Mouse (Mus musculus) forebrain, embryonic 13.5 days (tissue): Measurements from ENCODE around the gene 2610008E11Rik. TPM values are rescaled to one million over a fixed set of nuclear protein-coding genes. Genes with fewer than 3 reads are reported as not detected.
"Not testable (repeated sequence)": the region's sequence is repeated elsewhere in the genome, so short reads cannot be mapped to it uniquely, and the experiment has no call there.

Experiments used
- ATAC-seq: fragments of 200-750 bp; cut with Nextera tagmentation; 2 replicates; pipeline ENCODE4 v1.8.0; 2017
- H3K27ac ChIP-seq: fragments of 300-500 bp; sonication (generic); 2 replicates; pipeline ENCODE4 v1.5.1; 2015; ENCODE audit warnings: inconsistent platforms, mild to moderate bottlenecking, moderate library complexity
- H3K27me3 ChIP-seq: fragments of 300-500 bp; sonication (generic); 2 replicates; pipeline ENCODE4 v1.6.1; 2015; ENCODE audit warnings: mild to moderate bottlenecking, inconsistent platforms
- H3K36me3 ChIP-seq: fragments of 300-500 bp; sonication (generic); 2 replicates; pipeline ENCODE4 v1.6.1; 2015; ENCODE audit warnings: mild to moderate bottlenecking, inconsistent platforms; ENCODE audit not compliant: poor library complexity, severe bottlenecking
- H3K4me1 ChIP-seq: fragments of 300-500 bp; sonication (generic); 2 replicates; pipeline ENCODE4 v1.6.1; 2015; ENCODE audit warnings: inconsistent platforms
- H3K4me2 ChIP-seq: fragments of 300-500 bp; sonication (generic); 2 replicates; pipeline ENCODE4 v1.6.1; 2015; ENCODE audit warnings: inconsistent platforms, mild to moderate bottlenecking, moderate library complexity
- H3K4me3 ChIP-seq: fragments of 300-500 bp; sonication (generic); 2 replicates; pipeline ENCODE4 v1.5.1; 2015; ENCODE audit warnings: mild to moderate bottlenecking, inconsistent platforms
- H3K9ac ChIP-seq: fragments of 300-500 bp; sonication (generic); 2 replicates; pipeline ENCODE4 v1.6.1; 2015; ENCODE audit warnings: mild to moderate bottlenecking, inconsistent platforms
- H3K9me3 ChIP-seq: fragments of 300-500 bp; sonication (generic); replicated peaks from 2 replicates; pipeline ENCODE4 v1.6.1; 2016; ENCODE audit warnings: inconsistent platforms
- WGBS: fragments of 180-500 bp; shearing (Covaris S2); methylation state at CpG from one replicate; pipeline ENCODE4 v1.1.7; 2015; 5-methylcytosine and 5-hydroxymethylcytosine counted together
- polyA plus RNA-seq: library from polyadenylated mRNA; unstranded; fragments of >200 nt; fragmentation: Nextera tagmentation; extraction: Ambion mirVana; gene quantifications from 2 replicates; pipeline ENCODE4 v1.2.1, GENCODE M21; 2015

2610008E11Rik gene
- 45.3 and 51.6 TPM in 2 replicates for polyA plus RNA-seq

GRCm38 (mm10) chr10:79097161-79097754 is at the start of gene 2610008E11Rik:
Gene 2610008E11Rik, minus strand, starts transcription at chr10:79097600.
- H3K4me3 ChIP-seq: peak within 1 kb of the TSS; percentile 83
- peak within 1 kb of the TSS; percentile 82 for H3K4me2 ChIP-seq
- under 1% methylated on average over 35 of the region's 36 CpGs for WGBS
- H3K9me3 ChIP-seq: no peaks in the 10 kb centered on the region
- peaks cover 19% of the 10 kb centered on the region for H3K36me3 ChIP-seq
- H3K4me1 ChIP-seq: peaks cover 26% of the 10 kb centered on the region
- H3K9ac ChIP-seq: peak within 1 kb of the TSS; percentile 98
- peak within 1 kb of the TSS; percentile 99 for H3K27ac ChIP-seq
- no peaks in the 10 kb centered on the region for H3K27me3 ChIP-seq
- ATAC-seq: peak; percentile 100

GRCm38 (mm10) chr10:79116125-79116849 is 18.9 kb upstream of the 2610008E11Rik start:
- ATAC-seq: peak; percentile 59; the same call in 1 of the 2 replicates
- Histone ChIP-seq H3K9me3 (no peaks in the 10 kb centered on the region), H3K27me3 (no peaks in the 10 kb centered on the region), H3K27ac (no peak overlapping the region), H3K4me1 (no peaks in the 10 kb centered on the region), H3K9ac (no peak overlapping the region), H3K4me2 (no peak overlapping the region), H3K4me3 (no peak overlapping the region), H3K36me3 (no peaks in the 10 kb centered on the region)
- WGBS: 55% methylated on average over 4 of the region's 4 CpGs

GRCm38 (mm10) chr10:79115085-79115484 is 17.7 kb upstream of the 2610008E11Rik start:
- WGBS: 61% methylated on average over 1 of the region's 1 CpGs
- no peak overlapping the region for H3K27ac ChIP-seq
- ATAC-seq: no peak
- no peak overlapping the region for H3K4me3 ChIP-seq
- no peaks in the 10 kb centered on the region for H3K9me3 ChIP-seq
- H3K36me3 ChIP-seq: no peaks in the 10 kb centered on the region
- no peak overlapping the region for H3K9ac ChIP-seq
- H3K4me2 ChIP-seq: no peak overlapping the region
- H3K4me1 ChIP-seq: no peaks in the 10 kb centered on the region
- no peaks in the 10 kb centered on the region for H3K27me3 ChIP-seq

- Histone ChIP-seq H3K4me1 (no peaks in the 10 kb centered on the region), H3K27me3 (no peaks in the 10 kb centered on the region), H3K4me2 (no peak overlapping the region), H3K36me3 (no peaks in the 10 kb centered on the region), H3K9ac (no peak overlapping the region), H3K4me3 (no peak overlapping the region), H3K9me3 (no peaks in the 10 kb centered on the region), H3K27ac (no peak overlapping the region)
- no peak for ATAC-seq
- 92% methylated on average over 5 of the region's 5 CpGs for WGBS
Observed at GRCm38 (mm10) chr10:79110482-79110881, 13.1 kb upstream of the 2610008E11Rik start.

GRCm38 (mm10) chr10:79109156-79109555 is 11.8 kb upstream of the 2610008E11Rik start:
- Histone ChIP-seq H3K4me1 (no peaks in the 10 kb centered on the region), H3K27me3 (no peaks in the 10 kb centered on the region), H3K4me2 (no peak overlapping the region), H3K4me3 (no peak overlapping the region), H3K36me3 (no peaks in the 10 kb centered on the region), H3K9ac (no peak overlapping the region), H3K27ac (no peak overlapping the region), H3K9me3 (no peaks in the 10 kb centered on the region)
- 74% methylated on average over 1 of the region's 1 CpGs for WGBS
- no peak for ATAC-seq

- no peak overlapping the region for H3K27ac ChIP-seq
- H3K4me1 ChIP-seq: no peaks in the 10 kb centered on the region
- no peaks in the 10 kb centered on the region for H3K36me3 ChIP-seq
- no peak overlapping the region for H3K4me3 ChIP-seq
- H3K4me2 ChIP-seq: no peak overlapping the region
- H3K27me3 ChIP-seq: no peaks in the 10 kb centered on the region
- ATAC-seq: no peak
- no peak overlapping the region for H3K9ac ChIP-seq
- WGBS: 73% methylated on average over 2 of the region's 2 CpGs
- no peaks in the 10 kb centered on the region for H3K9me3 ChIP-seq
Observed at GRCm38 (mm10) chr10:79107531-79107930, 10.1 kb upstream of the 2610008E11Rik start.

GRCm38 (mm10) chr10:79106325-79107282 is 9.2 kb upstream of the 2610008E11Rik start:
- Histone ChIP-seq H3K4me3 (no peak overlapping the region), H3K27ac (no peak overlapping the region), H3K4me1 (no peaks in the 10 kb centered on the region), H3K27me3 (no peaks in the 10 kb centered on the region), H3K36me3 (no peaks in the 10 kb centered on the region), H3K9me3 (no peaks in the 10 kb centered on the region), H3K9ac (no peak overlapping the region), H3K4me2 (no peak overlapping the region)
- ATAC-seq: no peak
- WGBS: 69% methylated on average over 8 of the region's 8 CpGs

- H3K4me1 ChIP-seq: peaks cover 26% of the 10 kb centered on the region
- peak overlapping the region; percentile 98 for H3K9ac ChIP-seq
- no peaks in the 10 kb centered on the region for H3K27me3 ChIP-seq
- peak overlapping the region; percentile 82 for H3K4me2 ChIP-seq
- peak overlapping the region; percentile 83 for H3K4me3 ChIP-seq
- H3K36me3 ChIP-seq: peaks cover 25% of the 10 kb centered on the region
- no peak for ATAC-seq
- 8% methylated on average over 2 of the region's 2 CpGs for WGBS
- no peaks in the 10 kb centered on the region for H3K9me3 ChIP-seq
- peak overlapping the region; percentile 99 for H3K27ac ChIP-seq
Observed at GRCm38 (mm10) chr10:79096706-79097105, 694 bp downstream of the 2610008E11Rik start.

GRCm38 (mm10) chr10:79091731-79092130 is 5.7 kb downstream of the 2610008E11Rik start:
- Histone ChIP-seq H3K4me3 (no peak overlapping the region), H3K4me2 (no peak overlapping the region), H3K27ac (no peak overlapping the region), H3K27me3 (no peaks in the 10 kb centered on the region), H3K4me1 (peaks cover 26% of the 10 kb centered on the region), H3K9me3 (no peaks in the 10 kb centered on the region), H3K36me3 (peaks cover 72% of the 10 kb centered on the region), H3K9ac (no peak overlapping the region)
- no peak for ATAC-seq

- Histone ChIP-seq H3K27me3 (no peaks in the 10 kb centered on the region), H3K36me3 (peaks cover 72% of the 10 kb centered on the region), H3K4me1 (no peaks in the 10 kb centered on the region), H3K9ac (no peak overlapping the region), H3K4me2 (no peak overlapping the region), H3K4me3 (no peak overlapping the region), H3K27ac (no peak overlapping the region), H3K9me3 (0 out of 2 replicates have a peak, but pooled peaks cover 4% of the 10 kb centered on the region)
- 71% methylated on average over 4 of the region's 4 CpGs for WGBS
- 0 out of 2 replicates have a peak, but pooled peaks have one; percentile 36 for ATAC-seq
Observed at GRCm38 (mm10) chr10:79089000-79089399, 8.4 kb downstream of the 2610008E11Rik start.

GRCm38 (mm10) chr10:79086577-79086976 is 10.8 kb downstream of the 2610008E11Rik start:
- H3K4me3 ChIP-seq: no peak overlapping the region
- H3K9ac ChIP-seq: no peak overlapping the region
- no peak overlapping the region for H3K27ac ChIP-seq
- no peak overlapping the region for H3K4me2 ChIP-seq
- 99% methylated on average over 2 of the region's 2 CpGs for WGBS
- no peak for ATAC-seq
- H3K4me1 ChIP-seq: no peaks in the 10 kb centered on the region
- H3K36me3 ChIP-seq: peaks cover 50% of the 10 kb centered on the region
- H3K27me3 ChIP-seq: no peaks in the 10 kb centered on the region
- 0 out of 2 replicates have a peak, but pooled peaks cover 4% of the 10 kb centered on the region for H3K9me3 ChIP-seq

GRCm38 (mm10) chr10:79057370-79057769 is 40.0 kb downstream of the 2610008E11Rik start:
- not testable (repeated sequence) for H3K9ac ChIP-seq, H3K4me2 ChIP-seq, H3K4me3 ChIP-seq, H3K27me3 ChIP-seq, H3K27ac ChIP-seq, ATAC-seq, H3K4me1 ChIP-seq
- WGBS: 89% methylated on average over 3 of the region's 3 CpGs
- Histone ChIP-seq H3K36me3 (peaks cover 57% of the 10 kb centered on the region), H3K9me3 (peaks cover 21% of the 10 kb centered on the region)
